Comparison of ENCODE assay signal across 24 mouse cellular contexts in genomic region chr13:78123911-78124426, GRCm38 (mm10).
"Had no signal": no experiment of that assay in that cellular context is flagged by ENCODE, and none has a peak within 500 bp of the region (broad histone marks: within the 10 kb centered on the region; RNA-seq: fewer than 3 reads in every experiment).

No protein-coding gene starts in this region.

- H3K4me2 ChIP-seq: heart, embryonic 11.5 days; heart, embryonic 13.5 days; heart, embryonic 15.5 days; hindbrain, embryonic 13.5 days; hindbrain, embryonic 15.5 days; kidney, embryonic 15.5 days had no signal

- H3K9me3 ChIP-seq: heart, embryonic 13.5 days; heart, embryonic 15.5 days; hindbrain, embryonic 13.5 days; hindbrain, embryonic 15.5 days; kidney, embryonic 15.5 days had no signal

- DNase-seq: forebrain, postnatal 0 days; gastrocnemius, postnatal 14 days; gastrocnemius, postnatal 36 days; heart, adult 11 months; heart, adult 2 months; heart, postnatal 14 days; heart, postnatal 36 days; kidney, adult 11 months; kidney, adult 2 months; kidney, adult 9 months; kidney, postnatal 14 days; kidney, postnatal 36 days; layer of hippocampus, adult 9-11 months; layer of hippocampus, postnatal 36 days; left cerebral cortex, postnatal 4 days had no signal

- H3K27me3 ChIP-seq: heart, embryonic 13.5 days; heart, embryonic 15.5 days; hindbrain, embryonic 13.5 days; hindbrain, embryonic 15.5 days; kidney, embryonic 15.5 days had no signal

- H3K4me1 ChIP-seq: heart, embryonic 13.5 days; heart, embryonic 15.5 days; hindbrain, embryonic 13.5 days; hindbrain, embryonic 15.5 days; kidney, embryonic 15.5 days had no signal

- ATAC-seq: forebrain, postnatal 0 days; hindbrain, postnatal 0 days; intestine, embryonic 16.5 days had no signal

- H3K9ac ChIP-seq: forebrain, postnatal 0 days; heart, embryonic 13.5 days; heart, embryonic 15.5 days; hindbrain, embryonic 13.5 days; hindbrain, embryonic 15.5 days; kidney, embryonic 15.5 days had no signal

- H3K36me3 ChIP-seq: heart, embryonic 13.5 days; heart, embryonic 15.5 days; hindbrain, embryonic 15.5 days; kidney, embryonic 15.5 days had no signal

- H3K27ac ChIP-seq: heart, adult 2 months; heart, embryonic 13.5 days; heart, embryonic 15.5 days; hindbrain, embryonic 13.5 days; hindbrain, embryonic 15.5 days; hindbrain, postnatal 0 days; kidney, embryonic 15.5 days; kidney, postnatal 0 days had no signal

- H3K4me3 ChIP-seq: heart, adult 2 months; heart, embryonic 13.5 days; heart, embryonic 15.5 days; hindbrain, embryonic 13.5 days; hindbrain, embryonic 15.5 days; kidney, embryonic 15.5 days had no signal
